Mouse (Mus musculus): ENCODE results near the gene Rprd1b.

Rprd1b gene

GRCm38 (mm10) chr2:158028354-158028863 lies at the start of gene Rprd1b, which contains the start of gene Tti1:
Rprd1b (plus strand) TSS chr2:158028497.
Tti1 (minus strand) TSS chr2:158028433.
- DNase-seq (ENCODE audit: low spot score) = peak; percentile 96

- no peak for DNase-seq (ENCODE audit: low spot score)
These were observed 49.1 kb upstream of the Rprd1b start for GRCm38 (mm10) chr2:157979241-157979640.

GRCm38 (mm10) chr2:157982727-157983126 lies 45.6 kb upstream of the Rprd1b start:
- DNase-seq (ENCODE audit: low spot score) = no peak

DNA sequence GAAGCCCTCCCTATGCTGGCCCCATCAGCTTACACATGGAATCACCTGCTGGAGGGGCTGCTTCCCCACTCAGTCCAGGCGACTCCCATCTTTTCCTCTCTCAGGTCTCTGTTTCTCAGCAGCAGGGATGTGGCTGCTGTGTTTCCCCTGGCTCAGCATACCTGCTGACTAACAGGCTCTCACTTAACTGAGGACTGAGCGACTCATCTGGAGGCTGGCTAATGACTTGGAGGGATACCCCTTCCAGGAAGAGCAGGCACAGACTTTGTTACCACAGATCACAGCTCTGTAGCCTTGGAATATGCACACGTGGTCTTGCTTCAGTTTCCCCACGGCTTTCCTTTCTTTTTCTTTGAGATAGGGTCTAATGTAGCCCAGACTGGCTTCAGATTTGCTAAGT lies 45.0 kb upstream of the Rprd1b start:
- no peak for DNase-seq (ENCODE audit: low spot score)

- no peak for DNase-seq (ENCODE audit: low spot score)
These were observed 42.7 kb upstream of the Rprd1b start for GRCm38 (mm10) chr2:157985611-157986010.

- DNase-seq (ENCODE audit: low spot score) = no peak
These were observed 42.1 kb upstream of the Rprd1b start for GRCm38 (mm10) chr2:157986235-157986634.

GRCm38 (mm10) chr2:157988416-157989190 lies 39.7 kb upstream of the Rprd1b start:
- no peak for DNase-seq (ENCODE audit: low spot score)

DNA sequence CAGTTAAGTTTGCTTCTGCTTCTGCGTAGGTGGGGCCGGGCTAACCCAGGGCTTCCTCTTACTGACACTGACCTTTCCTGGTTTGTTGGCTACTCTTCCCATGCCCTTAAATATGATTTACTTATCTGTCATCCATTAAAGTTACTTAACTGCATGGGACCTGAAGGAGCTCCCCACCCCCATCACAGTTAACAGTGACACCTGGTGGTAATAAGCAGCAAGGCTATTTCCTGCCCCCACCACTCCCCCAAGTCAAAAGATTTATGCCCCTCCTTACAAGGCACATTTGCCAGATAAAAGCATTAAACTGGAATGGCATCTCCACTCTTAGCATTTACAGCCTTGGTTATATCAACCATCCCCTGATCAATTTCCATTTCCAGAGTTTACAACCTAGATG lies 38.4 kb upstream of the Rprd1b start:
- peak; percentile 36 for DNase-seq (ENCODE audit: low spot score)

DNA sequence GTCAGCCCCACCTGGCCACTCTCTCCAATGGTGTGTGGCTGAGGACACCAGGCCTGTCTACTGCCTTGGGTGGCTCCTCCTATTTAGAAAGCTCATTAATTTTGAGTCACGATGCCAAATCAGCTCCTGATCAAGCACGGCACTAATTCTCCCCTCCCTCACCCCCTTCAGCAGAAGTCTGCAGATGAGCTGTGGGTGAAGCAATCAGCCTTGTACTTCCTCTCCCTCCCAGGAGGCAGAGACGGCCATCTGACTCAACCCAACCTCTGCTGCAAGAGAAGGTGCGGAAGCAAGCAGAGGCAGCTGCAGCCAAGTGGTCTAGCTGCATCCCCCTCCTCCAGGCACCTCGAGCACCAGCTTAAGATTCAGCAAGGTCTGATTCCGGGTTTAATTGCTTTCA lies 37.3 kb upstream of the Rprd1b start:
- no peak for DNase-seq (ENCODE audit: low spot score)

DNA sequence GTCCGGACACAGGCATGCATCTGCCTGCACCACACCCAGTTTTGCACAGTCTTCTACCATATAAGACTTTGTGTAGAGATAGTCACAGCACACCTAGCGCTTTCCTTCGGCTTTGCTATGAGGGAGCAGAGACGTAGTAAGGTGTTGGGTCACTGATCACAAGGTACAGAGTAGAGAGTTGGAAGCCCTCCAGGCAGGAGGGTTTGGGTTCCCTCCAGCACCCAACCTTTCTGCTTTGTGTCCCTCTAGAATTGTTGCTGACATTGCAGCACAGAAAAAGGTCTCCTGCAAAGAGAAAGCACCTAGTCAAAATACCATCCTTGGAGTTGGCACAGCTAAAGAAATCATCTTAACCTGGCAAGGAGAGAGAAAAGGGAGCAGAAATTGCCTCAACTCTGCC lies 35.8 kb upstream of the Rprd1b start:
- no peak for DNase-seq (ENCODE audit: low spot score)

DNA sequence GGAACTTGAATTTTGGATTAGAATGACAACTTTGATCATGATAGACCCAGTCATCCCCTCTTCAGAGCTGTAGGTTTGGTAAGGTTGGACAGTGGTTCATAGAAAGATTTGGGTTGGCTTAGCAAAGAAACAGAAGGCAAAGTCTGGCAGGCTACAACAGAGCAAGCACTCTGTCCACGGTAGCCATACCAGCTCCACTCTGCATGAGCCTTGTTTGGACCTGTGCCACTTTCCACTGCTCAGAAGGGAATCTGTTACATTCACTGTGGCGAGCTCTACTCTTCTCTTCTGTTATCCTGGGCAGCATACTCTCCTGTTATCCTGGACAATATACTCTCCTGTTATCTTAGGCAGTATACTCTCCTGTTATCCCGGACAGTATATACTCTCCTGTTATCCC lies 29.5 kb upstream of the Rprd1b start:
- DNase-seq (ENCODE audit: low spot score) = no peak

- no peak for DNase-seq (ENCODE audit: low spot score)
These were observed 23.7 kb upstream of the Rprd1b start for GRCm38 (mm10) chr2:158004620-158005019.

DNA sequence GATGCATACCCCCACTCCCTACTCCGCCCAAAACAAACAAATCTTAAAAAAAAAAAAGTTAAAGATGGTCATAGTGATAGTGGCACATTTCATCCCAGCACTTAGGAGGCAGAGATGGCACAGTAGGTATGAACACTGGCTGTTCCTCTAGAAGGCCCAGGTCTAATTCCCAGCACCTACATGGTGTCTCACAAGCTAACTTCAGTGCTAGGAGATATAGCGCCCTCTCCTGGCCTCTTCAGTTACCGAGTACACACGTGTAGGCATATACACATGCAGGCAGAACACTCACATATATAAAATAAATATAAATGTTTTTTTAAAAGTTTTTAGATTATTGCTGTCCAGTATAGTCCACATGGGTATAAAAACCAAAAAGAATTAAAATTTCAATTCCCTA lies 22.7 kb upstream of the Rprd1b start:
- no peak for DNase-seq (ENCODE audit: low spot score)

DNA sequence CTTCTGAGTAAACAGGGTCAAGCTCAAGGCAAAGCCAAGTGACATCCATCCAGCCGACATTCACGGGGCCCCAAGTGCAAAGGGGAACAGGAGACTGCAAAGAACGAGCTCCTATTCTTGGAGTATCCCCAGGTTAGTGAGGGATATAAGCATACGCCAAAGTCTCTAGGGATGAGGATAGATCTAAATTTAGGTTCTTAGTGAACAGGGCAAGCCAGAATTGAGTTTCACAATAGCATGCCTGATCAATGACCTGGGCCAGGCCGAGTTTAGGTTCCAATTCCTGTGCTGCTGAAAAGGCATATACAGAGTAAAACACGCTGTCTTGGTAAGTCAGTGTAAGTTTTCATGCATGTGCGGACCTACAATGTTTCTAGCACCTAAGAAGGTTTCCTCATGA lies 18.9 kb upstream of the Rprd1b start:
- no peak for DNase-seq (ENCODE audit: low spot score)

- DNase-seq (ENCODE audit: low spot score) = no peak
These were observed 15.7 kb upstream of the Rprd1b start for GRCm38 (mm10) chr2:158012608-158013007.

GRCm38 (mm10) chr2:158017330-158017729 lies 11.0 kb upstream of the Rprd1b start:
- no peak for DNase-seq (ENCODE audit: low spot score)

DNA sequence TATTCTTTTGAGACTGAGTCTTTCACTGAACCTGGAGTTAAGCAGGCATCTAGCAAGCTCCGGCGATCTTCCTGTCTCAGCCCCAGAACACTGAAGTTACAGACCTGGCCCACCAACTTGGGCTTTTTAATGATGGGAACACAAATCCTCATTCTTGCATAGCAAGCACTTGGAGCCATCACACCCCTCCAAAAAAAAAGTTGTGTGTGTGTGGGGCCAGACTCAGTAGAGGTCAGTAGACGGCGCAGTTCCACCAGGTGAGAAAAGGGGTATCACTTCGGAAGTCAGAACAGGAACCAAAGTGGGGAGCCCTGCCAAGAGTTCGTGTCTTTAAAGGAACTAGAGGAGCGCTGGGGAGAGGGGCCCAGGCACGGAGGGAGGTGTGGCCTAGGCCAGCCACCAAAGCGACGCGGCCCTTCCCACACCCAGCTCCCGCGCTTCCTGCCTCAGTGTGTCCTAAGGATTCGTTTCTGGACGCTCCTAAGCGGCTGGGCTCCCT lies 393 bp upstream of the Rprd1b start:
- no peak for DNase-seq (ENCODE audit: low spot score)

- DNase-seq (ENCODE audit: low spot score) = no peak
These were observed 1.7 kb downstream of the Rprd1b start for GRCm38 (mm10) chr2:158030007-158030406.

DNA sequence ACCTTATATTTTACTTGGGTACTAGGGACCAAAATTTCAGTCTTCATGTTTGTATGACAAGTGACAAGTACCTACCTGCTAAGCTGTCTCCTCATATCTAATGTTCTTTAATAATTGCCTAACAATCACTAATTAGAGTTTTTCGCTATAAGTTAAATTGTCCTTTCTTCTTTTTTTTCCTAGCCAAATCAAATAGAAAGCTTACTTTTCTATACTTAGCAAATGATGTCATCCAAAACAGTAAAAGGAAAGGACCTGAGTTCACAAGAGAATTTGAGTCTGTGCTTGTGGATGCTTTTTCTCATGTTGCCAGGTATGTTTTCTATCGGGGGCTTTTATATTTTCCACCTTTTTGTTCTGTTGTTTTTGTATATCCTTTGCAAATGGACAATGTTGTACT lies 7.5 kb downstream of the Rprd1b start:
- no peak for DNase-seq (ENCODE audit: low spot score)

- DNase-seq (ENCODE audit: low spot score) = no peak
These were observed 8.1 kb downstream of the Rprd1b start for GRCm38 (mm10) chr2:158036408-158036807.

- no peak for DNase-seq (ENCODE audit: low spot score)
These were observed 8.7 kb downstream of the Rprd1b start for GRCm38 (mm10) chr2:158036953-158037352.

- no peak for DNase-seq (ENCODE audit: low spot score)
These were observed 9.3 kb downstream of the Rprd1b start for GRCm38 (mm10) chr2:158037571-158037970.

DNA sequence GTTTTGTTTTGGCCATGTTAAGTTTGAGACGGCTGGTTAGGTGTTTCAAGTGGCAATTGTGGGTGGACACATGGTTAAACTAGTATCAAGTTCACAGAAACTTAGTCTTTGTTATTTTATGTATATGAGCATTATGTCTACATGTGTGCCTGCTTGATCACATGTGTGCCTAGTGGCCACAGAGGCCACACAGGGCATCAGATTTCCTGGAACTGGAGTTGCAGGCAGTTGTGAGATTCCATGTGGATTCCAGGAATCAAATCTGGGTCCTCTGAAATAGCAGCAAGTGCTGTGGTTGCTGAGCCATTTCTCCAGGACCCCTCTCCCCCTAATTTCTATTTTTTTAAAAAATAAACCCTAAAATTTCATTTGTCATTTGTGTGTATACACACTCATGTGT lies 11.4 kb downstream of the Rprd1b start:
- DNase-seq (ENCODE audit: low spot score) = no peak

- DNase-seq (ENCODE audit: low spot score) = no peak
These were observed 12.1 kb downstream of the Rprd1b start for GRCm38 (mm10) chr2:158040396-158040795.

All from retina, embryonic 14.5 days (tissue).